Mouse (Mus musculus) liver, embryonic 11.5 days (tissue): Measurements from ENCODE around the gene Fam198b. TPM values are rescaled to one million over a fixed set of nuclear protein-coding genes. Genes with fewer than 3 reads are reported as not detected.

Experiments
- ATAC-seq: fragments of 200-750 bp; cut with Nextera tagmentation; replicated peaks from 2 replicates; pipeline ENCODE4 v1.8.0; 2017; ENCODE audit warnings: moderate number of reproducible peaks, mild to moderate bottlenecking, moderate TSS enrichment, moderate library complexity; ENCODE audit not compliant: low FRiP score
- DNase-seq: peaks from one replicate; pipeline ENCODE4 v3.0.0-alpha.2; 2017; ENCODE audit warnings: low spot score
- H3K27ac ChIP-seq: fragments of 300-500 bp; sonication (generic); 2 replicates; pipeline ENCODE4 v1.5.1; 2014; ENCODE audit warnings: mild to moderate bottlenecking, low read depth, low read length, control low read depth
- H3K27me3 ChIP-seq: fragments of 300-500 bp; sonication (generic); replicated peaks from 2 replicates; pipeline ENCODE4 v1.6.1; 2014; ENCODE audit warnings: low read length, mixed read lengths; ENCODE audit not compliant: control insufficient read depth, insufficient read depth
- H3K36me3 ChIP-seq: fragments of 300-500 bp; sonication (generic); 2 replicates; pipeline ENCODE4 v1.6.1; 2014; ENCODE audit warnings: mild to moderate bottlenecking, low read length, moderate library complexity, mixed read lengths; ENCODE audit not compliant: control insufficient read depth, insufficient read depth
- H3K4me1 ChIP-seq: fragments of 300-500 bp; sonication (generic); replicated peaks from 2 replicates; pipeline ENCODE4 v1.6.1; 2014; ENCODE audit warnings: low read length, mixed read lengths; ENCODE audit not compliant: control insufficient read depth, insufficient read depth
- H3K4me2 ChIP-seq: fragments of 300-500 bp; sonication (generic); 2 replicates; pipeline ENCODE4 v1.6.1; 2014; ENCODE audit warnings: mild to moderate bottlenecking, control low read depth, moderate library complexity
- H3K4me3 ChIP-seq: fragments of 300-500 bp; sonication (generic); 2 replicates; pipeline ENCODE4 v1.5.1; 2014; ENCODE audit warnings: low read depth, low read length, control low read depth
- H3K9ac ChIP-seq: fragments of 300-500 bp; sonication (generic); 2 replicates; pipeline ENCODE4 v1.6.1; 2014; ENCODE audit warnings: low read depth, low read length, control low read depth
- H3K9me3 ChIP-seq: fragments of 300-500 bp; sonication (generic); 2 replicates; pipeline ENCODE4 v1.6.1; 2016; ENCODE audit warnings: low read length, inconsistent platforms, mixed read lengths; ENCODE audit not compliant: control insufficient read depth
- WGBS: fragments of 180-500 bp; shearing (Covaris S2); extraction: QIAGEN DNeasy Blood & Tissue Kit; methylation state at CpG from one replicate; pipeline ENCODE4 v1.1.7; 2014; 5-methylcytosine and 5-hydroxymethylcytosine counted together
- polyA plus RNA-seq: library from polyadenylated mRNA; unstranded; fragments of >200 nt; fragmentation: Nextera tagmentation; extraction: Ambion mirVana; gene quantifications from 2 replicates; pipeline ENCODE4 v1.2.1, GENCODE M21; 2014

Gene Fam198b
- polyA plus RNA-seq: 4.8 and 5.9 TPM in 2 replicates

DNA sequence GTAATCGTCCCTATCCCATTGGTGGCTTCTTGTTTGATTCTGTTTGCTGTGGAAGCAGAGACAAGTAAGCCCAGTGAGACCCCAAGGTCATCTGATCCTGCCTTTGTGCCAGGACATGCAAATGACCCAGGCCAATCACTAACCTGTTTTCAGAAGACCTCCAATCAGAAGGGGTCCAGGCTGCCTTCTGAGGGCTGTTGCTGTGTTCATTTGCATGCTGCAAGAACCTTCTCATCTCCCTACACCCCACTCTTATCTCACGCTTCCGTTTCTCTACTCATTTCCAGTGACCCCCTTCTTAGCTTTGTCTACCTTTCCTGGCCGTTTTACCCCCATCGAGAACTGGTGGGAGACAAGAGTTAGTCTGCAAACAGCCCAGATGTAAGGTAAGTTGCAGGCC lies at the start of gene Fam198b:
Gene Fam198b, plus strand, starts transcription at position 229 of the 400 bp plus-strand sequence.
- DNase-seq: no peak
- Histone ChIP-seq H3K36me3 (no peaks in the 10 kb centered on the region), H3K9me3 (no peaks in the 10 kb centered on the region), H3K27ac (no peak within 1 kb of the TSS), H3K9ac (peak within 1 kb of the TSS; percentile 21; the same call in 1 of the 2 replicates), H3K4me1 (peaks cover 8% of the 10 kb centered on the region), H3K27me3 (no peaks in the 10 kb centered on the region), H3K4me2 (peak within 1 kb of the TSS; percentile 38), H3K4me3 (peak within 1 kb of the TSS; percentile 18)
- WGBS: 41% methylated on average over 5 of the region's 5 CpGs
- ATAC-seq: 0 out of 2 replicates have a peak, but pooled peaks have one; percentile 37

DNA sequence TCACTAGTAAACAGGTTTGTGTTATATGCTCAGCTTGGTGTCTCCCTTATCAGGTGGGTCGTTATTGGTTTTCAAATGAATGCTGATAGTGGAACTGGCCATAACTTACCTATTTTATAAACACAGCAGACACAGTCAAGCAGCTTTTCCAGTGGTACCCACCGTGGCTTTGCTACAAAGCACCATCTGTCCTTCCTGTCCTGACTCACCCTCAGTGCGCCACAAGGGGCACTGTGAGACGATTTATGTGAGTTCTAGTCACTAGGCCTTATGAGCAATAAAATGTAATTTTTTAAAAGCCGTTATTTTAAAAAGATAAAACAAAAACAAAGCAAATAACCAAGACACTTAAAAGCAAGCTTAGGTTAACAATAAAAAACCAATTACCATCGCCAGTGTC lies 45.6 kb upstream of the Fam198b start:
- Histone ChIP-seq H3K9me3 (no peaks in the 10 kb centered on the region), H3K4me2 (no peak overlapping the region), H3K27ac (no peak overlapping the region), H3K4me1 (peaks cover 9% of the 10 kb centered on the region), H3K9ac (no peak overlapping the region), H3K27me3 (no peaks in the 10 kb centered on the region), H3K4me3 (no peak overlapping the region), H3K36me3 (no peaks in the 10 kb centered on the region)
- ATAC-seq (no peak), DNase-seq (no peak)
- WGBS: 53% methylated on average over 6 of the region's 6 CpGs

DNA sequence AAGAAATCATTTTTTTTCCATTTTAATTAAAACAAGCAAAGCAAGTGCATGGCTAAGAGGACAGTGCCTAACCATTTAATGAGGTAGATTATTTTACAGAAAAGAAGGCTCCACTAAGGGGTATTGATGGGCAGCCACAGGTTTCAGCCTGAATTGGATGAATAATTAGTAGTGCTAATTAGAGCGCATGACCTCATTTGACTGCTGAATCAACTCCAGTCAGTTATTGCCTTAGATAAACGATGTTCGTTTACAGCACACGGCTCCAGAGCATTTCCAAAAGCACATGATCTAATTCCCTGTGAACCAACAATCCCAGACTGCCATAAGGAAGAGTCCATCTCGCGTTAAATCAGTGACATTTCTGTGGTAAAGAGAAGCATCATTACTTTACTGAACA lies 42.9 kb upstream of the Fam198b start:
- ATAC-seq (no peak), DNase-seq (no peak)
- peaks cover 15% of the 10 kb centered on the region for H3K4me1 ChIP-seq
- peak overlapping the region; percentile 76 for H3K4me2 ChIP-seq
- no peaks in the 10 kb centered on the region for H3K36me3 ChIP-seq
- peak overlapping the region; percentile 61 for H3K4me3 ChIP-seq
- H3K27ac ChIP-seq: no peak overlapping the region
- no peaks in the 10 kb centered on the region for H3K27me3 ChIP-seq
- peak overlapping the region; percentile 71; the same call in 1 of the 2 replicates for H3K9ac ChIP-seq
- no peaks in the 10 kb centered on the region for H3K9me3 ChIP-seq
- WGBS: 73% methylated on average over 6 of the region's 6 CpGs

DNA sequence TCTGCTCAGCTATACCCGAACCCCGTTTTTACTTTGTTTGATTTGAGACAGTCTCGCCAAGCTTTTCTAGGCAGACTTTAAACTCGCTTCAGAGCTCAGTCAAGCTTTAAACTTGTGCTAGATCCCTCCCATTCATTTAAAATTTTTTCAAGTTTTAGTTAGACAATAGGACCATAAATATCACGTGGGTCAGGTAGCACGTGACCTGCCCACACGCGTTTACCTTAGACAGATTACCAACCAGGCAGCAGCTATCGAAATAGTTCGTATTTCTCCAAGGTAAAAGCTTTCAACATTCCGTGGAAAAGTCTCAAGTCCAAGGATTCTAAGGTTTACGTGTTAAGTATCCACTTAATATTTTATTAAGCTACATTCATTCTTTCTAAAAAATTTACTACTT lies 42.2 kb upstream of the Fam198b start:
- H3K4me3 ChIP-seq: peak overlapping the region; percentile 61
- peak overlapping the region; percentile 71 for H3K9ac ChIP-seq
- H3K4me2 ChIP-seq: peak overlapping the region; percentile 76
- ATAC-seq: peak; percentile 69
- peak; percentile 57 for DNase-seq
- WGBS: 6% methylated on average over 12 of the region's 12 CpGs
- no peaks in the 10 kb centered on the region for H3K27me3 ChIP-seq
- no peaks in the 10 kb centered on the region for H3K9me3 ChIP-seq
- peaks cover 15% of the 10 kb centered on the region for H3K4me1 ChIP-seq
- peak overlapping the region; percentile 71 for H3K27ac ChIP-seq
- no peaks in the 10 kb centered on the region for H3K36me3 ChIP-seq

DNA sequence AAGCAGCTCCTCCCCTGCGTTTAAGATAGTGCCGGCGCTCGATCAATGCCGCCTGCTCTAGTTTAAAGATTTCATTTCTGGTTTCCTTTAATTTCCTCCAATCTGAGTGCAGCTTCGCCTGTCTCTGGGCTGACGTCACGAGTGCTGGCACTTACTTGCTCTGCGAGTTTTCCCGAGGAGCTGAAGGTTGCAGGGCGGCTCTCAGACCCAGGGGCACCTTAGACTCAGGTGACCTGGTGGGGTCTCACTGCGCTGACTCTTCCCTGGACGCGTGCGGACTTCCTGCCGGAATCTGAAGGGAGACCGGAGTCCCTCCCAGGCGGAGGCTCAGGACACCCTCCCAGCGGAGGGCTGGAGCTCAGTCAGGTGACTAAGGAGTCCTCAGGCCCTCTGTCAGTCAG lies 41.7 kb upstream of the Fam198b start:
- Histone ChIP-seq H3K9me3 (no peaks in the 10 kb centered on the region), H3K36me3 (no peaks in the 10 kb centered on the region), H3K4me1 (peaks cover 15% of the 10 kb centered on the region), H3K27ac (peak overlapping the region; percentile 71), H3K4me3 (peak overlapping the region; percentile 61), H3K4me2 (peak overlapping the region; percentile 76), H3K9ac (peak overlapping the region; percentile 71), H3K27me3 (no peaks in the 10 kb centered on the region)
- ATAC-seq (peak; percentile 85), DNase-seq (peak; percentile 77)
- WGBS: under 1% methylated on average over 19 of the region's 19 CpGs

DNA sequence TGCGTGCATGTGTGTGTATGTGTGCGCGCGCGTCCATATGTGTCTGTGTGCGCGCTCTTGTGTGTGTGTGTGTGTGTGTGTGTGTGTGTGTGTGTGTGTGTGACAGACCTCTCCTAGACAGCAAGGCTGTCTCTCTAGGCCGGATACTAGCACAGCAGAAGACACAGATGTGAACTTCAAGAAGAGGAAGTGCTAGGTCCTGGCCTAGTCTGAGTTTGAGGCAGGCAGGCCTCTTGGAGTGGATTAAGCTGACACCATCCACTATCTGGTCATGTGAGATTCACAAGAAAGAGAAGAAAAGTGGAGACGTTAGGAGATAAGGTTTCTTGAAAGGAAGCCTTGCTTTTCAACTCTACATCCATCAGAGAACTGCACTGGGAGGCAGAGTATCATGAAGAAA lies 40.3 kb upstream of the Fam198b start:
- H3K4me1 ChIP-seq: peaks cover 15% of the 10 kb centered on the region
- H3K27me3 ChIP-seq: no peaks in the 10 kb centered on the region
- DNase-seq: no peak
- WGBS: 73% methylated on average over 9 of the region's 9 CpGs
- H3K9ac ChIP-seq: no peak overlapping the region
- H3K27ac ChIP-seq: no peak overlapping the region
- no peaks in the 10 kb centered on the region for H3K36me3 ChIP-seq
- no peak overlapping the region for H3K4me2 ChIP-seq
- no peak overlapping the region for H3K4me3 ChIP-seq
- H3K9me3 ChIP-seq: no peaks in the 10 kb centered on the region
- peak; percentile 33; the same call in 1 of the 2 replicates for ATAC-seq

DNA sequence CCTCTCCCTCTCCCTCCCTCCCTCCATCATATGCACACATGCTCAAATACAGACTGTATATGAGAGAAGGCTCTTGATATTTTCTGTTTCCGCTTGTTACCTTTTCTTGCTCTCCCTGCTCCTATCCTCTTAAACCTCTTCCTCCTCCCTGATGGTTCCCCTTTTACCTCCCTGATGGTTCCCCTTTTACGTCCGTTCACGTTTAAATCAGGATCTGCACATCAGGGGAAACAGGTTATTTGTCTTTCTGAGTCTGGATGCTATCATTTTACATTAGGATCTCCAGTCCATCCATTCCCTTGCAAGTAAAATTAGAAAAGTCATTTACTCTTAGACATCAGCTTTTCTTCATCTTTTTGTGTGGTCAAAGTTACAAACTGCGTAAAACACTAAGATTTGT lies 37.7 kb upstream of the Fam198b start:
- Histone ChIP-seq H3K4me2 (no peak overlapping the region), H3K9ac (no peak overlapping the region), H3K4me3 (no peak overlapping the region), H3K4me1 (peaks cover 13% of the 10 kb centered on the region), H3K27ac (no peak overlapping the region), H3K27me3 (no peaks in the 10 kb centered on the region), H3K36me3 (no peaks in the 10 kb centered on the region), H3K9me3 (no peaks in the 10 kb centered on the region)
- 61% methylated on average over 5 of the region's 5 CpGs for WGBS
- DNase-seq: no peak
- no peak for ATAC-seq

DNA sequence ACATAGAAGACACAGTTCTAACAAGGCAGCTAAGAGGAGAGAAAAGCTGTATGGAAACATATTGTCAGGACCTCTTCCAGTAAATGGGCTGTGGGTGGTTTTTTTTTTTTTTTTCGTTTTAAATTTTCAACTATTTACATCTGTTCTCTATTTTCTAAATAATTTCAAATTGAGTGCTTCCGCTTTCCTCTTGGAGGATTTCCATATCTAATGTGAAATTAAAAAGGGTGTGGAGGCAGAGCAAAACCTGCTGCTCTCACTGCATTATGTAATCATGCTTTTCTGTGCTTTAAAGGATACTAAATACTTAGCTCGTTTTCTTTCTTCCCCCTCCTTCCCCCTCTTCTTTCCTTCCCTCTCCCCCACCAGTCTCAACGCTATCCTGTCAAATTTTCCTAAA lies 35.5 kb upstream of the Fam198b start:
- no peak for DNase-seq
- Histone ChIP-seq H3K36me3 (no peaks in the 10 kb centered on the region), H3K9me3 (no peaks in the 10 kb centered on the region), H3K4me1 (peaks cover 18% of the 10 kb centered on the region), H3K4me3 (no peak overlapping the region), H3K27me3 (no peaks in the 10 kb centered on the region), H3K9ac (no peak overlapping the region), H3K4me2 (no peak overlapping the region), H3K27ac (no peak overlapping the region)
- WGBS: 53% methylated on average over 4 of the region's 4 CpGs
- no peak for ATAC-seq

DNA sequence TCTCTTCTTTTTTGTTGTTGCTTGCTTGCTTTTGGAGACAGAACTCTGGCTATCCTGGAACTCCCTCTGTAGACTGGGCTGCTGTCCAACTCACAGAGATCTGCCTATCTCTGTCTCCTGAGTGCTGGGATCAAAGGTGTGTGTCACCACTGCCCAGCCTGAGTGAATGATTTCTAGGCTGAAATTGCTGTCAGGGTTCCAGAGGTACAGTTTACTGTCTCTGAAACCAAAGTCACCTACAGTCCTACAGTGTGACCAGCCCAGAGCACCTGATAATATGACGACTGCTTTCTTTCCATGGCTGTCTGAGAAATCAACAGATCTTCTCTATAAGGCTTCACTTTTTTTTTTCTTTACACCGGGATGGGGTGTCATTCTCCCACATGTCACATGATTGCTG lies 34.7 kb upstream of the Fam198b start:
- H3K27ac ChIP-seq: no peak overlapping the region

More for the DNA sequence above, 34.7 kb upstream of the Fam198b start:
- no peak overlapping the region for H3K4me2 ChIP-seq
- 62% methylated on average over 2 of the region's 2 CpGs for WGBS
- ATAC-seq: peak; percentile 58
- H3K9me3 ChIP-seq: no peaks in the 10 kb centered on the region
- no peaks in the 10 kb centered on the region for H3K27me3 ChIP-seq
- peaks cover 17% of the 10 kb centered on the region for H3K4me1 ChIP-seq
- DNase-seq: no peak
- no peak overlapping the region for H3K4me3 ChIP-seq
- no peak overlapping the region for H3K9ac ChIP-seq
- no peaks in the 10 kb centered on the region for H3K36me3 ChIP-seq
